Mouse (Mus musculus): ENCODE results near the gene Kcnk7. TPM values are rescaled to one million over a fixed set of nuclear protein-coding genes. Genes with fewer than 3 reads are reported as not detected.
A peak's percentile ranks its signal among the peaks of the same experiment; 100 is the strongest.

The Kcnk7 gene
- total RNA-seq, 2 experiments from 2014 or later, result not detected

- DNase-seq (ENCODE audit: low spot score in 2 of 2), result peak in 1 of 2 experiments; percentile 72
These were observed 20.4 kb downstream of the Kcnk7 start for GRCm38 (mm10) chr19:5724549-5724941.

GRCm38 (mm10) chr19:5725029-5725707 is 21.0 kb downstream of the Kcnk7 start:
- DNase-seq (ENCODE audit: low spot score in 2 of 2), result peak in 1 of 2 experiments; percentile 78

GRCm38 (mm10) chr19:5725767-5726515 is 21.8 kb downstream of the Kcnk7 start, which contains the start of gene Ehbp1l1:
Gene Ehbp1l1 (minus strand): TSS chr19:5726317.
- peak; percentile 73 to 88 for DNase-seq (ENCODE audit: low spot score in 2 of 2)

GRCm38 (mm10) chr19:5726961-5727578 is 22.9 kb downstream of the Kcnk7 start:
- DNase-seq (ENCODE audit: low spot score in 2 of 2), result no peak

GRCm38 (mm10) chr19:5727701-5728100 is 23.5 kb downstream of the Kcnk7 start:
- DNase-seq (ENCODE audit: low spot score in 2 of 2), result peak; percentile 88 to 91

GRCm38 (mm10) chr19:5728631-5729443 is 24.7 kb downstream of the Kcnk7 start:
- peak; percentile 69 to 85 for DNase-seq (ENCODE audit: low spot score in 2 of 2)

GRCm38 (mm10) chr19:5729444-5729815 is 25.3 kb downstream of the Kcnk7 start, which contains the start of gene Fam89b:
Gene Fam89b (minus strand): TSS chr19:5729653.
- DNase-seq (ENCODE audit: low spot score in 2 of 2), result peak; percentile 89 to 93

GRCm38 (mm10) chr19:5730314-5731186 is 26.4 kb downstream of the Kcnk7 start:
- DNase-seq (ENCODE audit: low spot score in 2 of 2), result no peak

GRCm38 (mm10) chr19:5731264-5731978 is 27.3 kb downstream of the Kcnk7 start:
- DNase-seq (ENCODE audit: low spot score in 2 of 2), result peak; percentile 78 to 92

- DNase-seq (ENCODE audit: low spot score in 2 of 2), result no peak
These were observed 30.2 kb downstream of the Kcnk7 start for GRCm38 (mm10) chr19:5734325-5734724.

GRCm38 (mm10) chr19:5739446-5739845 is 35.3 kb downstream of the Kcnk7 start:
- no peak for DNase-seq (ENCODE audit: low spot score in 2 of 2)

GRCm38 (mm10) chr19:5740320-5741317 is 36.5 kb downstream of the Kcnk7 start, which contains the start of gene Ltbp3:
Gene Ltbp3 (plus strand): TSS chr19:5740904.
- DNase-seq (ENCODE audit: low spot score in 2 of 2), result peak; percentile 86 to 91

- DNase-seq (ENCODE audit: low spot score in 2 of 2), result peak; percentile 88 to 89
These were observed 37.6 kb downstream of the Kcnk7 start for GRCm38 (mm10) chr19:5741641-5742240.

- no peak for DNase-seq (ENCODE audit: low spot score in 2 of 2)
These were observed 38.1 kb downstream of the Kcnk7 start for GRCm38 (mm10) chr19:5742241-5742641.

- DNase-seq (ENCODE audit: low spot score in 2 of 2), result no peak
These were observed 39.4 kb downstream of the Kcnk7 start for GRCm38 (mm10) chr19:5743576-5743975.

GRCm38 (mm10) chr19:5745756-5746710 is 41.9 kb downstream of the Kcnk7 start:
- no peak for DNase-seq (ENCODE audit: low spot score in 2 of 2)
